Mouse (Mus musculus) kidney, embryonic 14.5 days (tissue): Measurements from ENCODE around the gene Uck2. TPM values are rescaled to one million over a fixed set of nuclear protein-coding genes. Genes with fewer than 3 reads are reported as not detected.
A peak's percentile ranks its signal among the peaks of the same experiment; 100 is the strongest.

Experiments used
- ATAC-seq: fragments of 200-750 bp; cut with Nextera tagmentation; 2 replicates; pipeline ENCODE4 v1.8.0; 2017; ENCODE audit warnings: moderate number of reproducible peaks, mild to moderate bottlenecking, moderate TSS enrichment, moderate library complexity; ENCODE audit not compliant: low FRiP score, low TSS enrichment
- H3K27ac ChIP-seq: fragments of 300-500 bp; sonication (generic); 2 replicates; pipeline ENCODE4 v1.5.1; 2014; ENCODE audit warnings: low read depth, mild to moderate bottlenecking, low read length, moderate library complexity, mixed read lengths
- H3K27me3 ChIP-seq: fragments of 300-500 bp; sonication (generic); 2 replicates; pipeline ENCODE4 v1.6.1; 2014; ENCODE audit warnings: mild to moderate bottlenecking, low read length; ENCODE audit not compliant: control insufficient read depth, insufficient read depth
- H3K36me3 ChIP-seq: fragments of 300-500 bp; sonication (generic); 2 replicates; pipeline ENCODE4 v1.6.1; 2014; ENCODE audit warnings: low read length, mixed read lengths; ENCODE audit not compliant: control insufficient read depth, insufficient read depth
- H3K4me1 ChIP-seq: fragments of 300-500 bp; sonication (generic); 2 replicates; pipeline ENCODE4 v1.6.1; 2014; ENCODE audit warnings: low read length, mixed read lengths; ENCODE audit not compliant: control insufficient read depth, insufficient read depth
- H3K4me2 ChIP-seq: fragments of 300-500 bp; sonication (generic); replicated peaks from 2 replicates; pipeline ENCODE4 v1.6.1; 2014; ENCODE audit warnings: low read depth, mild to moderate bottlenecking, low read length
- H3K4me3 ChIP-seq: fragments of 300-500 bp; sonication (generic); 2 replicates; pipeline ENCODE4 v1.5.1; 2014; ENCODE audit warnings: mild to moderate bottlenecking, low read length
- H3K9ac ChIP-seq: fragments of 300-500 bp; sonication (generic); 2 replicates; pipeline ENCODE4 v1.6.1; 2014; ENCODE audit warnings: low read depth, mild to moderate bottlenecking, low read length, moderate library complexity
- H3K9me3 ChIP-seq: fragments of 300-500 bp; sonication (generic); 2 replicates; pipeline ENCODE4 v1.6.1; 2016; ENCODE audit warnings: low read length; ENCODE audit not compliant: control insufficient read depth
- WGBS: fragments of 180-500 bp; shearing (Covaris S2); extraction: QIAGEN DNeasy Blood & Tissue Kit; methylation state at CpG from one replicate; pipeline ENCODE4 v1.1.7; 2014; 5-methylcytosine and 5-hydroxymethylcytosine counted together
- polyA plus RNA-seq: library from polyadenylated mRNA; unstranded; fragments of >200 nt; fragmentation: Nextera tagmentation; extraction: Ambion mirVana; gene quantifications from 2 replicates; pipeline ENCODE4 v1.2.1, GENCODE M21; 2014

Uck2 gene
- polyA plus RNA-seq, 1 experiment from 2014 or later = 103 TPM

DNA sequence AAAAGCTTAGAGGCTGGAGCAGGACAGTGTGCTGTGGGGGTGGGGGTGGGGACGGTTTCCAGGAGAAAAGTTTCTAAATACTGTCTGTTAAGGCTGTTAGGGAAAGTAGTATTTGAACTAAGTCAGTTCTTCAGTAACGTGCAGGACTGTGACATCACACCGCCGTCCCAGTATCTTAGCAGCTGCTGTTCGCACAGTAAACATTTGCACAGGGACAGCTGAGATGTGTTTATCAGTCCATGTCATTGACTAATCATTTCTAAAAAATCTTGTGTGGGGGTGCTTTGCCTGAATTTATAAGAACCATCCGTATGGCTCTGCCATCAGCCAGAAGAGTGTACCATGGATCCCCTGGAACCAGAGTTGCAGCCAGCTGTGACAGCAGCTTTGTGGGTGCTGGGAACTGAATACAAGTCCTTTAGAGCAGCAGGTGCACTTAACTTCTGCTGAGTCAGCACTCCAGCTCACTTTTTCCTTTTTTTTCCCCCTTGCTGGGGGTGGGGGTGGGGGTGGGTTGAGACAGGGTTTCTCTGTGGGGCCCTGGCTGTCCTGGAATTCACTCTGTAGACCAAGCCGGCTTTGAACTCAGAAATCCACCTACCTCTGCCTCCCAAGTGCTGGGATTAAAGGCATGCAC, 20.5 kb upstream of the Uck2 start:
- Histone ChIP-seq H3K27ac (no peak overlapping the region), H3K36me3 (no peaks in the 10 kb centered on the region; the same call in 1 of the 2 replicates), H3K4me3 (no peak overlapping the region), H3K9ac (no peak overlapping the region), H3K27me3 (no peaks in the 10 kb centered on the region), H3K4me1 (peaks cover 7% of the 10 kb centered on the region), H3K4me2 (no peak overlapping the region), H3K9me3 (no peaks in the 10 kb centered on the region)
- 80% methylated on average over 7 of the region's 7 CpGs for WGBS
- no peak for ATAC-seq

DNA sequence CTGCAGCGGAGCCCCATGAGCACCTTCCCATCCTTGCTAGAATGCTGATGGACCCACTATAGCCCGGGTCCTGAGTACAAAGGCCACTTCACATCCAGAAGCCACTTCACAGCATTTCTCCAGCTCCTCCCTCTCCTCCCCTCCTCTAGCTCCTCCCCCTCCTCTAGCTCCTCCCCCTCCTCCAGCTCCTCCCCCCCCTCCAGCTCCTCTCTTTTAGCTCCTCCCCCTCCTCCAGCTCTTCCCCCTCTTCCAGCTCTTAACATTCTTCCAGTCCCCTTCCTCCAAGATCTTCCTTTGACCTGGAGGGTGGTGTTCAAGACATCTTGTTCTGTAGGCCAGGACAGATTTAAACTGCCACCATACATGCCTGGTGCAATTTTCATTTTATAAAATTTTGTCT, 15.0 kb upstream of the Uck2 start:
- Histone ChIP-seq H3K9ac (no peak overlapping the region), H3K27me3 (no peaks in the 10 kb centered on the region), H3K4me2 (no peak overlapping the region), H3K27ac (no peak overlapping the region), H3K4me1 (no peaks in the 10 kb centered on the region), H3K4me3 (no peak overlapping the region), H3K36me3 (no peaks in the 10 kb centered on the region), H3K9me3 (no peaks in the 10 kb centered on the region)
- WGBS = 58% methylated on average over 2 of the region's 2 CpGs
- no peak for ATAC-seq

DNA sequence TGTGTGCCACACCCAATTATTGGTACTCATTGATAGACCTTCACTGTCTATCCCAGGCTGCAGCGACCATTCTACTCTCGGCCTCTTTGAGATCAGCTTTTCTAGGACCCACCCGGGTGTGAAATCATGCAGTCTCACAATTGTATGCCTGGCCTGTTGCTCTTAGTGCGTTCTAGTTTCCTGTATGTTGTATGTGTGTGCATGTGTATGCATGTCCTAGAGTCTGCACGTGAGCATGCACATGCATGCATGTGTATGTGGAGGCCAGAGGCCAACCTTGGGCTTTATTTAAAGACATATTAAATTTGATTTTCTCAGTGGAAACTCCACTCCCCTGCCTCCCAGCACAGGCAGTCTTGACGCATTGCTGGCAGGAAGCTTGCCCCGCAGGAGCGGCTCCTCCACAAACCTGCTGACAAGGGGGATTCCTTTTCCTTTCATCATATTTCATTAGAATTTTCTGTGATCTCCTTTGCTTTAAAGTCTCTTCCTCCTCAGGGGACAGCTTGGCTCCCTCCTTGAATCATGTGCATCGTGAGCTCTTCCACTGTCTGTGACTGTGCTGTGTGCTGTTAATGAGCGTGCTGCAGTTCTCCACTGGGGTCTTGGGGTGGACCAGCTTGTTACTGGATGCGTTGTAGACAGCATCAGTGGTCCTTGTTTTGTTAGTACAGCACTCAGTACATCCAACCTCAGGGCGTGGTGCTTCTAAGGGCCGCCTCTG, 10.7 kb upstream of the Uck2 start:
- ATAC-seq = no peak
- Histone ChIP-seq H3K4me2 (no peak overlapping the region), H3K9ac (no peak overlapping the region), H3K36me3 (no peaks in the 10 kb centered on the region), H3K9me3 (no peaks in the 10 kb centered on the region), H3K27ac (no peak overlapping the region), H3K27me3 (no peaks in the 10 kb centered on the region), H3K4me1 (no peaks in the 10 kb centered on the region), H3K4me3 (no peak overlapping the region)
- WGBS = 51% methylated on average over 13 of the region's 13 CpGs

DNA sequence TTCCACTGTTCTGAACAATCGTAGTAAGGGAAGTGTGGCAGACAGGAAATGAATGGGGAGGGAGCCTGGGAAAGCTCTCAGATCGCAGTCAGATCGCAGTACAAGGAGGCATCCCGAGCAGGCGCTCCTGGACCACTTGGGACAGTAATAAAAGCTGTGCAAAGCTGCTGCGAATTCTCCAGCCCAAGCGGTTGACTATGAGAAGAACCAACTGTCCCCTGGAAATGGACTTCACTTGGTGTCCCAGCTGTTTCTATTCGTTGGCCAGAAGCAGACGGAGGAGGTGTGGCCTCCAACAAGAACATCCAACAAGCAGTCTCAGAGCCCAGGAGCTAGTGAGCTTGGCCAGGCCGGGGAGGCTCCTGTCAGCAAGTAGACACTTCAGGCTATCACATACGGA, 7.3 kb upstream of the Uck2 start:
- peak; percentile 67 for ATAC-seq
- Histone ChIP-seq H3K4me1 (peaks cover 7% of the 10 kb centered on the region; the same call in 1 of the 2 replicates), H3K36me3 (no peaks in the 10 kb centered on the region), H3K4me2 (no peak overlapping the region), H3K27me3 (peaks cover 3% of the 10 kb centered on the region; the same call in 1 of the 2 replicates), H3K4me3 (no peak overlapping the region), H3K9me3 (no peaks in the 10 kb centered on the region), H3K9ac (no peak overlapping the region), H3K27ac (no peak overlapping the region)
- WGBS = 8% methylated on average over 11 of the region's 11 CpGs

DNA sequence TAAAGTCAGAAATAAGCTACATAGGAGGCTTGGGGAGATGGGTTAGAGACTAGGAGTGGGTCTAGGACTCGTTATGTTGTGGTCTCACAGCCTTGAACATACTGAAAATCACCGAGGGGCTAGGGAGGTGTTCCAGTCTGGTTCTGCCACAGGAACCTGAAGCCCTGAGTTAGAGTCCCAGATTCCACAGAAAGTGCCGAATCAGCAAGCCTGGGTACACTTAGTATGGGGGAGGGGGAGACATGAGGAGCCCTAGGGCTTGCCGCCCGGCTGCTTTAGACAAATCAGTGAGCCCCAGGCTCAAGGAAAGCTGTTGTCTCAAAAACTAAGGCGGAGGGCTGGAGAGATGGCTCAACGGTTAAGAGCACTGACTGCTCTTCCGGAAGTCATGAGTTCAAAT, 6.5 kb upstream of the Uck2 start:
- no peak overlapping the region for H3K27ac ChIP-seq
- H3K4me3 ChIP-seq = no peak overlapping the region
- ATAC-seq = no peak

DNA sequence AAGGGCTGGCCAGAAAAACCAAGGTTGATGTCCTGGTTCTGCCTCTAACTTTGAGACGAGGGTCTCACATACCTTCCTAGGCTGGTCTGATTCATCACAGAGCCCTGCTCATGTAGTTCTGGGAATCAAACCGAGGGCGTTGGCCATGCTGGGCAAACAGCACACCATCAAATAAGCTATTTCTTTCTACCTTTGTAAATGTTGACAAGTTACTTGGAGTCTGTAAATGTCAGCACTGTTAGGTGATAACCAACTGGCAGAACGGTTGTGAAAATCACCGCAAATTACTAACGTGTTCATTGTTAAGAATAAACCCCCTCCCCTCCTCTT, 5.1 kb upstream of the Uck2 start:
- Histone ChIP-seq H3K4me3 (no peak overlapping the region), H3K27ac (no peak overlapping the region), H3K4me1 (peaks cover 7% of the 10 kb centered on the region; the same call in 1 of the 2 replicates), H3K9me3 (no peaks in the 10 kb centered on the region), H3K36me3 (no peaks in the 10 kb centered on the region), H3K9ac (no peak overlapping the region), H3K4me2 (no peak overlapping the region), H3K27me3 (peaks cover 3% of the 10 kb centered on the region; the same call in 1 of the 2 replicates)
- 34% methylated on average over 6 of the region's 6 CpGs for WGBS
- ATAC-seq = no peak

More for the DNA sequence above, 6.5 kb upstream of the Uck2 start:
- Histone ChIP-seq H3K36me3 (no peaks in the 10 kb centered on the region), H3K27me3 (peaks cover 3% of the 10 kb centered on the region; the same call in 1 of the 2 replicates), H3K9me3 (no peaks in the 10 kb centered on the region), H3K4me1 (peaks cover 7% of the 10 kb centered on the region; the same call in 1 of the 2 replicates), H3K9ac (no peak overlapping the region), H3K4me2 (no peak overlapping the region)
- WGBS = 71% methylated on average over 8 of the region's 8 CpGs

DNA sequence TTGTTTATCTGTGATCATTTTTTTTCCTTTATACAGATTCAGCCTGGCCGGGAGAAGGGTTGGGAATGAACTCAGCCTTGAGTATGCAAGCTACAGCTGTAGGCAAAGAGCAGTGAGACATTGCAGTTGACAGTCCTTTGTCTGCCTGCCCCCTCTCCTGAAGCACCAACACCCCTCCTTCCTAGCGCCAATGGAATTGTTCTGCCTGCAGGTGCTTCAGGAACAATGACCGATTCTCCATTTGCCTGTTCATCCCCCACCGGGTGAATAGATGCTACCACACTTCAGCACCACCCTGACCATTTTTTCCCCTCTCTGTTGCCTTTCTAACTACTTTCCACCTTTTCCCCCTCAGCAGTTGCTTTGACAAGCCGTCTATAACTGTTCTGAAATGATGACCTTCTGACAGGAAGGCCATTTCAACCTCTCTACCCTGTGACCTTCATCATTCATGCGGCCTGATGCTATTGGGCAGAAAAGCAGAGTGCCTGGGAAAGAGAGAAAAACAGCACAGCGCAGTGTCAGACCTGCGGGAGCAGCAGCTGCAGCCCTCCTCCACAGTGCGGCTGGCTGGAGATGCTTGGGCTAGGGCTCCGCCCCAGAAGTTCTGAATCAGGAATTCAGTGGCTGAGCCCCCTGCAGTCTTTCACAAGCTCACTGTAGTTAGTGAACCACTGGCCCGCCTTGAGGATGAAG, 4.6 kb upstream of the Uck2 start:
- Histone ChIP-seq H3K9me3 (no peaks in the 10 kb centered on the region), H3K4me2 (no peak overlapping the region), H3K4me1 (peaks cover 7% of the 10 kb centered on the region; the same call in 1 of the 2 replicates), H3K27me3 (peaks cover 3% of the 10 kb centered on the region; the same call in 1 of the 2 replicates), H3K9ac (no peak overlapping the region), H3K4me3 (no peak overlapping the region), H3K27ac (no peak overlapping the region), H3K36me3 (no peaks in the 10 kb centered on the region)
- 5% methylated on average over 11 of the region's 11 CpGs for whole genome bisulfite sequencing
- ATAC-seq = peak; percentile 50; the same call in 1 of the 2 replicates

DNA sequence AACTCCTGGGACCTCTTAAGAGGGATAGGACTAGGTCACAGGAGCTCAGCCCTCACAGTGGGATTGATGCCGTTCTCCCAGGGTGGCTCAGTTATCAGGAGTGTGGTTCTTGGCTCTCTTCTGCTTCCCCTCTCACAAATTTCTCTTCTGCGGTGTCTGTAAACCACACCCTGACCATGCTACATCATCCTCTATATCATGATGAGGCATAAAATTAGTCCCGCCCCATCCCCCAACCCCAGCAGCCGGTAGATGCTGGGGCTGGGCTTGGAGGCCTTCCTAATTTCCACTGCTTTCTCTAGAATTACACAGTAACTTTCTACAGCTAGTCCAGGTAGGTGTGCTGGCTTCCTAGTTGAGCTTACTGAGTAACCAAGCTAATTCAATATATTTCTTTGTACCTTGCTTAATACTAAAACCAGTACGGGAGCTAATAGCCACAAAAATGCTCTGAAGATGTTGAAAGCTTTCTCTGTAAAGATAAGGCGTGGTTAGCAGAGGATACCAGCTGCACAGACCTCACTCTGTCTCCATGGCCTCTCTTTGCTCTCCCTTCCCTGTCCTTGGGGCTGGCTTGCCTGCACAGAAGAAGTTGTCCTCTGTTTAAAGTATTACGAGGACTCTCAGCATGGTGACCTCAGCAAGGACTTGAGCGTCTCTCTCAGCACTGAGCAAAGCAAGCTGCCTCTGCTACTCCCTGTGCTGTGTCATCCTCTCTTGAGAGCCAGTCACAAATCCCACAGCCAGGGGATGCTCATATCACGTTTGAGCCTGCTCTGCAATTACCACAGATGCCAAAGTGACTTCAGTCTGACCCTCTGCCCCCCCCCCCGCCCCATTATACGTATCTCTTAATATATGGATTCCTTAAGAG, 3.8 kb upstream of the Uck2 start:
- peaks cover 7% of the 10 kb centered on the region; the same call in 1 of the 2 replicates for H3K4me1 ChIP-seq
- H3K4me2 ChIP-seq = no peak overlapping the region
- 42% methylated on average over 11 of the region's 11 CpGs for WGBS
- H3K27ac ChIP-seq = no peak overlapping the region
- no peaks in the 10 kb centered on the region for H3K9me3 ChIP-seq
- no peaks in the 10 kb centered on the region for H3K36me3 ChIP-seq
- H3K27me3 ChIP-seq = peaks cover 3% of the 10 kb centered on the region; the same call in 1 of the 2 replicates
- ATAC-seq = no peak
- H3K9ac ChIP-seq = no peak overlapping the region
- no peak overlapping the region for H3K4me3 ChIP-seq
